Comparison of ENCODE assay signal across 8 mouse cellular contexts in genomic region chr9:76323186-76323701, GRCm38 (mm10). TPM values are rescaled to one million over a fixed set of nuclear protein-coding genes. Genes with fewer than 3 reads are reported as not detected.
DNase-seq lines count a peak whose midpoint lies in the region; ATAC-seq lines count a peak whose summit lies in the region.

No protein-coding gene starts in this region.

- under 1% methylated on average over 29 of the region's 29 CpGs for WGBS in hindbrain, embryonic 10.5 days
- WGBS in limb, embryonic 12.5 days: under 1% methylated on average over 29 of the region's 29 CpGs
- 1% methylated on average over 29 of the region's 29 CpGs for WGBS in neural tube, embryonic 14.5 days

- peak overlapping the region; percentile 58 for H3K4me3 ChIP-seq in hindbrain, embryonic 10.5 days
- peak overlapping the region; percentile 45 for H3K4me3 ChIP-seq in limb, embryonic 12.5 days (replicated peaks)
- H3K4me3 ChIP-seq in neural tube, embryonic 14.5 days (ENCODE audit: low read depth, low read length): peak overlapping the region; percentile 49

- DNase-seq in cerebellum, postnatal 14 days: peak; percentile 30 to 46
- DNase-seq in cerebellum, adult 9-11 months: no peak
- peak; percentile 4 for DNase-seq in urinary bladder, postnatal 14 days (ENCODE audit: low spot score)
- DNase-seq in urinary bladder, postnatal 36 days (ENCODE audit: low spot score in 2 of 2): no peak
- DNase-seq in hindbrain, embryonic 10.5 days (ENCODE audit: low spot score): peak; percentile 61
- no peak for DNase-seq in T-cell, adult 2 months (ENCODE audit: low spot score)

- no peaks in the 10 kb centered on the region for H3K36me3 ChIP-seq in hindbrain, embryonic 10.5 days
- no peaks in the 10 kb centered on the region for H3K36me3 ChIP-seq in limb, embryonic 12.5 days
- no peaks in the 10 kb centered on the region for H3K36me3 ChIP-seq in neural tube, embryonic 14.5 days (ENCODE audit: control insufficient read depth, insufficient read depth, low read length)

- H3K4me2 ChIP-seq in limb, embryonic 12.5 days: peak overlapping the region; percentile 85
- H3K4me2 ChIP-seq in neural tube, embryonic 14.5 days (ENCODE audit: low read depth, low read length): peak overlapping the region; percentile 79

- H3K9ac ChIP-seq in limb, embryonic 12.5 days (replicated peaks): peak overlapping the region; percentile 55
- peak overlapping the region; percentile 29 for H3K9ac ChIP-seq in neural tube, embryonic 14.5 days (replicated peaks; ENCODE audit: low read depth, low read length)

- no peak overlapping the region; the same call in 1 of the 2 replicates for H3K27ac ChIP-seq in hindbrain, embryonic 10.5 days
- H3K27ac ChIP-seq in limb, embryonic 12.5 days: no peak overlapping the region
- H3K27ac ChIP-seq in neural tube, embryonic 14.5 days (ENCODE audit: low read depth, low read length): peak overlapping the region; percentile 45; the same call in 1 of the 2 replicates

- no peaks in the 10 kb centered on the region for H3K9me3 ChIP-seq in hindbrain, embryonic 10.5 days
- H3K9me3 ChIP-seq in limb, embryonic 12.5 days: no peaks in the 10 kb centered on the region
- no peaks in the 10 kb centered on the region for H3K9me3 ChIP-seq in neural tube, embryonic 14.5 days (ENCODE audit: control insufficient read depth, low read length)

- ATAC-seq in limb, embryonic 12.5 days (ENCODE audit: insufficient number of reproducible peaks, insufficient read depth, low FRiP score, low TSS enrichment, low read depth): peak; percentile 56; the same call in 1 of the 2 replicates
- ATAC-seq in neural tube, embryonic 14.5 days (ENCODE audit: low read depth): peak; percentile 81

- H3K4me1 ChIP-seq in hindbrain, embryonic 10.5 days (replicated peaks): peaks cover 15% of the 10 kb centered on the region
- peaks cover 5% of the 10 kb centered on the region; the same call in 1 of the 2 replicates for H3K4me1 ChIP-seq in limb, embryonic 12.5 days (replicated peaks)
- no peaks in the 10 kb centered on the region for H3K4me1 ChIP-seq in neural tube, embryonic 14.5 days (ENCODE audit: control insufficient read depth, insufficient read depth, low read length)

- peaks cover 45% of the 10 kb centered on the region for H3K27me3 ChIP-seq in hindbrain, embryonic 10.5 days (ENCODE audit: insufficient read depth, poor library complexity, severe bottlenecking)
- peaks cover 42% of the 10 kb centered on the region for H3K27me3 ChIP-seq in limb, embryonic 12.5 days
- H3K27me3 ChIP-seq in neural tube, embryonic 14.5 days (ENCODE audit: control insufficient read depth, insufficient read depth, low read length): no peaks in the 10 kb centered on the region

RNA-seq across cellular contexts. Expression of gene Hcrtr2, which starts 0.4 kb away (rescaled TPM):
- 0.39 and 0.46 TPM in 2 replicates for polyA plus RNA-seq in hindbrain, embryonic 10.5 days (2016; fragmentation: Nextera tagmentation; extraction: Ambion mirVana)
- polyA plus RNA-seq in limb, embryonic 12.5 days (2016; fragmentation: Nextera tagmentation; extraction: Ambion mirVana): 0.49 and 0.66 TPM in 2 replicates
- 9.0 and 10.8 TPM in 2 replicates for polyA plus RNA-seq in neural tube, embryonic 14.5 days (2014; fragmentation: Nextera tagmentation; extraction: Ambion mirVana)

Comparison
In these comparisons a context has a peak if more than half of its experiments do, and no peak if none do; other contexts are left out.
1. DNase-seq: peak in cerebellum, postnatal 14 days (2 of 2), urinary bladder, postnatal 14 days (single experiment) and hindbrain, embryonic 10.5 days (single experiment); none in cerebellum, adult 9-11 months (single experiment), urinary bladder, postnatal 36 days (0 of 2) and T-cell, adult 2 months (single experiment).
2. Peak in every context shown above with its lines, with median percentiles within 50 percentile points of each other: H3K4me3 ChIP-seq.